Mouse (Mus musculus) olfactory bulb, adult 2 months (tissue): ENCODE measurements around the gene Rnase4. TPM values are rescaled to one million over a fixed set of nuclear protein-coding genes. Genes with fewer than 3 reads are reported as not detected.

Experiments
- H3K27ac ChIP-seq: fragments of 200-500 bp; 2 replicates; pipeline ENCODE4 v1.5.1; 2012; ENCODE audit warnings: low read depth, low read length; ENCODE audit not compliant: insufficient read depth
- H3K4me1 ChIP-seq: fragments of 200-500 bp; 2 replicates; pipeline ENCODE4 v1.6.1; 2012; ENCODE audit warnings: low read length; ENCODE audit not compliant: control insufficient read depth, insufficient read depth
- H3K4me3 ChIP-seq: fragments of 200-500 bp; 2 replicates; pipeline ENCODE4 v1.5.1; 2012; ENCODE audit warnings: mild to moderate bottlenecking, low read depth, low read length, moderate library complexity; ENCODE audit not compliant: insufficient read depth
- CTCF ChIP-seq: fragments of 200-500 bp; IDR thresholded peaks from 2 replicates; pipeline ENCODE4 v1.5.1; 2012; ENCODE audit warnings: low read depth, mild to moderate bottlenecking, low read length, moderate library complexity; ENCODE audit not compliant: insufficient read depth
- POLR2A ChIP-seq: fragments of 200-500 bp; IDR thresholded peaks from 2 replicates; pipeline ENCODE4 v1.6.1; 2012; ENCODE audit warnings: mild to moderate bottlenecking, low read depth, low read length, moderate library complexity; ENCODE audit not compliant: insufficient read depth
- WGBS: fragments of 180-500 bp; shearing (Covaris S2); methylation state at CpG from one replicate; pipeline ENCODE4 v1.1.7; 2018; 5-methylcytosine and 5-hydroxymethylcytosine counted together
- polyA plus RNA-seq: library from polyadenylated mRNA; stranded (reverse); fragments of >200 nt; gene quantifications from 2 replicates; pipeline ENCODE4 v1.2.4, GENCODE M21; 2012; ENCODE audit warnings: low replicate concordance; ENCODE audit not compliant: missing spikeins, insufficient read depth, insufficient read length

Gene Rnase4
- polyA plus RNA-seq, 1 experiment = not detected

- no peaks in the 10 kb centered on the region; the same call in 1 of the 2 replicates for H3K4me1 ChIP-seq
- 61% methylated on average over 12 of the region's 12 CpGs for WGBS
- TF ChIP-seq POLR2A (no peak), CTCF (no peak)
- no peak within 1 kb of the TSS for H3K27ac ChIP-seq
- H3K4me3 ChIP-seq = no peak within 1 kb of the TSS
These were observed 23.2 kb downstream of the Rnase4 start, which contains the start of gene Eddm3b for GRCm38 (mm10) chr14:51113916-51114560. Gene Eddm3b (plus strand): TSS chr14:51114426.

- H3K4me1 ChIP-seq = no peaks in the 10 kb centered on the region
- TF ChIP-seq CTCF (no peak), POLR2A (no peak)
- H3K27ac ChIP-seq = no peak overlapping the region
- WGBS = 84% methylated on average over 6 of the region's 6 CpGs
- no peak overlapping the region for H3K4me3 ChIP-seq
These were observed 34.8 kb downstream of the Rnase4 start for GRCm38 (mm10) chr14:51125684-51126083.

- Histone ChIP-seq H3K27ac (no peak overlapping the region), H3K4me3 (no peak overlapping the region), H3K4me1 (no peaks in the 10 kb centered on the region)
- 91% methylated on average over 2 of the region's 2 CpGs for WGBS
- TF ChIP-seq POLR2A (no peak), CTCF (no peak)
These were observed 36.9 kb downstream of the Rnase4 start for GRCm38 (mm10) chr14:51127648-51128258.

- 85% methylated on average over 9 of the region's 9 CpGs for WGBS
- Histone ChIP-seq H3K4me3 (no peak overlapping the region), H3K27ac (no peak overlapping the region), H3K4me1 (no peaks in the 10 kb centered on the region)
- TF ChIP-seq POLR2A = no peak
- TF ChIP-seq CTCF = no peak
These were observed 38.1 kb downstream of the Rnase4 start for GRCm38 (mm10) chr14:51128775-51129623.

- WGBS = 86% methylated on average over 4 of the region's 4 CpGs
- H3K27ac ChIP-seq = no peak overlapping the region
- no peaks in the 10 kb centered on the region for H3K4me1 ChIP-seq
- TF ChIP-seq POLR2A (no peak), CTCF (no peak)
- no peak overlapping the region for H3K4me3 ChIP-seq
These were observed 38.7 kb downstream of the Rnase4 start for GRCm38 (mm10) chr14:51129624-51129975.

GRCm38 (mm10) chr14:51130315-51130940, 39.6 kb downstream of the Rnase4 start:
- no peak overlapping the region for H3K27ac ChIP-seq
- no peaks in the 10 kb centered on the region for H3K4me1 ChIP-seq
- 92% methylated on average over 9 of the region's 9 CpGs for WGBS
- no peak for TF ChIP-seq CTCF
- TF ChIP-seq POLR2A = no peak
- H3K4me3 ChIP-seq = no peak overlapping the region

GRCm38 (mm10) chr14:51131086-51131815, 40.4 kb downstream of the Rnase4 start:
- no peak for TF ChIP-seq CTCF
- Histone ChIP-seq H3K27ac (no peak overlapping the region), H3K4me3 (no peak overlapping the region), H3K4me1 (no peaks in the 10 kb centered on the region)
- 76% methylated on average over 7 of the region's 7 CpGs for WGBS

GRCm38 (mm10) chr14:51132372-51132771, 41.5 kb downstream of the Rnase4 start:
- no peak for TF ChIP-seq POLR2A
- no peak for TF ChIP-seq CTCF
- Histone ChIP-seq H3K4me3 (no peak overlapping the region), H3K4me1 (no peaks in the 10 kb centered on the region), H3K27ac (no peak overlapping the region)
- 87% methylated on average over 4 of the region's 4 CpGs for WGBS

GRCm38 (mm10) chr14:51140342-51140741, 49.5 kb downstream of the Rnase4 start:
- Histone ChIP-seq H3K4me3 (no peak overlapping the region), H3K4me1 (no peaks in the 10 kb centered on the region), H3K27ac (no peak overlapping the region)
- TF ChIP-seq CTCF (no peak), POLR2A (no peak)
- WGBS = 71% methylated on average over 2 of the region's 2 CpGs
